Mouse (Mus musculus): ENCODE measurements around the gene Gm5728. TPM values are rescaled to one million over a fixed set of nuclear protein-coding genes. Genes with fewer than 3 reads are reported as not detected.
"Not testable (repeated sequence)": the region's sequence is repeated elsewhere in the genome, so short reads cannot be mapped to it uniquely, and the experiment has no call there.

The Gm5728 gene
- not detected in 2 replicates for polyA plus RNA-seq (2015; fragmentation: Nextera tagmentation; extraction: Ambion mirVana)

- H3K4me2 ChIP-seq (replicated peaks); H3K4me1 ChIP-seq; H3K36me3 ChIP-seq; ATAC-seq (ENCODE audit: low FRiP score, low read depth); H3K9me3 ChIP-seq; H3K9ac ChIP-seq; H3K4me3 ChIP-seq; H3K27me3 ChIP-seq; H3K27ac ChIP-seq: not testable (repeated sequence)
- no CpG with 5 or more reads among the region's 1 CpGs for WGBS
These were observed at the start of gene Gm5728 for GRCm38 (mm10) chr7:20375310-20375709. TSS of gene Gm5728 (minus strand) at chr7:20375410.

GRCm38 (mm10) chr7:20417642-20418041 lies 42.4 kb upstream of the Gm5728 start, which contains the start of gene Vmn1r100:
TSS of gene Vmn1r100 (plus strand) at chr7:20417942.
- H3K27ac ChIP-seq; H3K9me3 ChIP-seq; H3K4me2 ChIP-seq (replicated peaks); H3K36me3 ChIP-seq; H3K4me1 ChIP-seq; H3K9ac ChIP-seq; ATAC-seq (ENCODE audit: low FRiP score, low read depth); H3K27me3 ChIP-seq; H3K4me3 ChIP-seq: not testable (repeated sequence)
- WGBS = no CpG with 5 or more reads among the region's 3 CpGs

GRCm38 (mm10) chr7:20333965-20334364 lies 41.2 kb downstream of the Gm5728 start, which contains the start of gene Gm4133:
TSS of gene Gm4133 (minus strand) at chr7:20334065.
- H3K4me1 ChIP-seq; H3K9ac ChIP-seq; H3K27ac ChIP-seq; ATAC-seq (ENCODE audit: low FRiP score, low read depth); H3K27me3 ChIP-seq; H3K9me3 ChIP-seq; H3K4me3 ChIP-seq; H3K36me3 ChIP-seq; H3K4me2 ChIP-seq (replicated peaks): not testable (repeated sequence)
- WGBS = no CpG with 5 or more reads among the region's 2 CpGs

Other genes with a start within 250 kb of the Gm5728 start
- gene Vmn1r93, start 236.3 kb downstream of the Gm5728 start, polyA plus RNA-seq (2015; fragmentation: Nextera tagmentation; extraction: Ambion mirVana) = not detected in 2 replicates
- gene Vmn1r94, start 207.0 kb downstream of the Gm5728 start, polyA plus RNA-seq (2015; fragmentation: Nextera tagmentation; extraction: Ambion mirVana) = not detected in 2 replicates
- gene Vmn1r95, start 181.7 kb downstream of the Gm5728 start, polyA plus RNA-seq (2015; fragmentation: Nextera tagmentation; extraction: Ambion mirVana) = not detected in 2 replicates
- not detected in 2 replicates for gene Gm6164, start 169.8 kb downstream of the Gm5728 start, polyA plus RNA-seq (2015; fragmentation: Nextera tagmentation; extraction: Ambion mirVana)
- not detected in 2 replicates for gene Gm4498, start 141.6 kb downstream of the Gm5728 start, polyA plus RNA-seq (2015; fragmentation: Nextera tagmentation; extraction: Ambion mirVana)
- not detected in 2 replicates for gene Gm5890, start 112.6 kb downstream of the Gm5728 start, polyA plus RNA-seq (2015; fragmentation: Nextera tagmentation; extraction: Ambion mirVana)
- gene Gm4133, start 41.3 kb downstream of the Gm5728 start, polyA plus RNA-seq (2015; fragmentation: Nextera tagmentation; extraction: Ambion mirVana) = not detected in 2 replicates
- not detected in 2 replicates for gene Vmn1r100, start 42.5 kb upstream of the Gm5728 start, polyA plus RNA-seq (2015; fragmentation: Nextera tagmentation; extraction: Ambion mirVana)
- not detected in 2 replicates for gene Vmn1r101, start 67.2 kb upstream of the Gm5728 start, polyA plus RNA-seq (2015; fragmentation: Nextera tagmentation; extraction: Ambion mirVana)
- gene Gm10670, start 99.5 kb upstream of the Gm5728 start, polyA plus RNA-seq (2015; fragmentation: Nextera tagmentation; extraction: Ambion mirVana) = not detected in 2 replicates
- not detected in 2 replicates for gene Vmn1r103, start 135.1 kb upstream of the Gm5728 start, polyA plus RNA-seq (2015; fragmentation: Nextera tagmentation; extraction: Ambion mirVana)
- gene Vmn1r104, start 158.4 kb upstream of the Gm5728 start, polyA plus RNA-seq (2015; fragmentation: Nextera tagmentation; extraction: Ambion mirVana) = not detected in 2 replicates
- gene Gm5726, start 170.3 kb upstream of the Gm5728 start, polyA plus RNA-seq (2015; fragmentation: Nextera tagmentation; extraction: Ambion mirVana) = not detected in 2 replicates
- gene Gm4141, start 200.8 kb upstream of the Gm5728 start, polyA plus RNA-seq (2015; fragmentation: Nextera tagmentation; extraction: Ambion mirVana) = not detected in 2 replicates
- gene Gm4513, start 223.6 kb upstream of the Gm5728 start, polyA plus RNA-seq (2015; fragmentation: Nextera tagmentation; extraction: Ambion mirVana) = not detected in 2 replicates